Mouse (Mus musculus): ENCODE data around the gene Gpr84. TPM values are rescaled to one million over a fixed set of nuclear protein-coding genes. Genes with fewer than 3 reads are reported as not detected.

Gpr84 gene
- polyA plus RNA-seq, 1 experiment from 2014 or later = 0.94 TPM

DNA sequence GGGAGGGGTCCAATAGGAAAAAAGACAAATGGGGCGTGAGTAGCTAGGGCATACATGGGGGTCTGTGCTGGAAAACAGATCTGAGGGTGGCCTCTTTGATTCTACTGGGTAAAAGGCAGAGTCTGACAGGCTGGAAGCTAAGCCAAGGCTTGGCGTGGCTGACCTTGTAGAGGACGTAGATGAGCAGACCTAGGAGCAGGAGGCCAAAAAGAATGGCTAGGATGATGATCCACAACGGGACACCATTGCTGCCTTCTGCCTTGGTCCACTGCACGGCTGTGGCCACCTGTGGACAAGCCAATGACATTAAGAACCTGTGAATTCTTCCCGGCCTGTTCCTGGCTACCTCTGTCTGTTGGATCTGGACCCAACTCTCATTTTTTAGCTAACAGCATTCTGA, 35.4 kb upstream of the Gpr84 start:
- peaks cover 12% of the 10 kb centered on the region for H3K27me3 ChIP-seq
- H3K9me3 ChIP-seq = no peaks in the 10 kb centered on the region
- WGBS = 87% methylated on average over 6 of the region's 6 CpGs
- H3K4me3 ChIP-seq (replicated peaks) = no peak overlapping the region
- H3K4me2 ChIP-seq (replicated peaks) = no peak overlapping the region
- no peak overlapping the region for H3K9ac ChIP-seq (replicated peaks)
- H3K27ac ChIP-seq = no peak overlapping the region
- no peak for ATAC-seq
- H3K4me1 ChIP-seq (replicated peaks) = peaks cover 17% of the 10 kb centered on the region
- peaks cover 4% of the 10 kb centered on the region; the same call in 1 of the 2 replicates for H3K36me3 ChIP-seq

DNA sequence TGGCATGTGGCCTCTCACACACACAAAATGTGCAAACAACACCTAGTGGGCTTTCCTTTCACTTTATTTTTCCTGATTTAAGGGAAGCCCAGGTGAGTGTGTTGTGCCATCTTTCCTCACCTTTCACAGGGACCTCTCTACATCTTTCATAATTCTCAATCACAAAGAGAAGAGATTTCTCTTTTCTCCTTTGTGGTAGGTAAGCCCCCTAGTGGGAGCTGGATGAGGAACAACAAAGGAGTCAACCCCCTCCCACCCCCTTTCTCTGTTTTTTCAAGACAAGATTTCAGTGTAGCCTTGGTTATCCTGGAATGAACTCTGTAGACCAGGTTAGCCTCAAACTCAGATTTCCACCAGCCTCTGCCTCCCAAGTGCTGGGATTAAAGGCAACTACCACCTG, 33.1 kb upstream of the Gpr84 start:
- no peak for ATAC-seq
- Histone ChIP-seq H3K9me3 (no peaks in the 10 kb centered on the region), H3K9ac (replicated peaks) (no peak overlapping the region), H3K4me1 (replicated peaks) (peaks cover 38% of the 10 kb centered on the region), H3K36me3 (peaks cover 4% of the 10 kb centered on the region; the same call in 1 of the 2 replicates), H3K4me3 (replicated peaks) (no peak overlapping the region), H3K27ac (no peak overlapping the region), H3K27me3 (peaks cover 21% of the 10 kb centered on the region), H3K4me2 (replicated peaks) (no peak overlapping the region)

DNA sequence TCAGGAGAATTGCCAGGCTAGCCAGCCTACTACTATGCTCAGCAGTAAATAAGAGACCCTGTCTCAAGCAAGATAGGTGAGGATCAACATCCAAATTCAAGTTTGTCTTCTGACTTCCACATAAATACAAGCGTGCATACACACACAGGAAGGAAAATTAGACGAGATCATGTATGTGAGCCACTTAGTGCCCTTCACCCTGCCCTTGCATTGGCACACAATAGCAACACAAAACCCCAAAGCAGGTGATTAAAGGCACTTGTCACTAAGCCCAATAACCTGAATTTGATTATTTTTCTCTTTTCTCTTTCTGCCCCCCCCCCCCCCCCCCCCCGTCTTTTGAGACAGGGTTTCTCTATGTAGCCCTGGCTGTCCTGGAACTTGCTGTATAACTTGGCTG, 32.6 kb upstream of the Gpr84 start:
- Histone ChIP-seq H3K27me3 (peaks cover 26% of the 10 kb centered on the region), H3K4me3 (replicated peaks) (no peak overlapping the region), H3K9ac (replicated peaks) (no peak overlapping the region), H3K27ac (no peak overlapping the region), H3K36me3 (peaks cover 4% of the 10 kb centered on the region; the same call in 1 of the 2 replicates), H3K4me1 (replicated peaks) (peaks cover 42% of the 10 kb centered on the region), H3K9me3 (no peaks in the 10 kb centered on the region), H3K4me2 (replicated peaks) (no peak overlapping the region)
- WGBS = 71% methylated on average over 2 of the region's 3 CpGs
- ATAC-seq = no peak

DNA sequence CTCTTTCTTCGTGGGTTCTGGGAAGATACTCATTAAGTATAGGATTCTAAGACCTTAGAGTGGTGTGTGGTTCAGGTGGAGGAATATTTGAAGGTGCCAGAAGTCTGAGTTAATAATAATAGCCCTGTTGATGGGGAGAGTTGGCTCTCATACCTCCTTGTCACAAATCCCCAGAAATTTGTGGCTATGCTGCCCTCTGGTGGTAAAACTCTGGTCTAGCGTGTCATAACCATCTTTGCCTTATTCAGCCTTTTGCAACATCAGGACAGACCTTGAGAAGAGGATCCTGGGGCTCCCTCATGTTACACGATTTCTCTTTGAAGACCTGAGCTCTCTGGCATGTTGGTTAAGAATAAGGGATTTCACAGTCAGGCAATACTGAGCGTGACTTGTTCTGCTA, 32.0 kb upstream of the Gpr84 start:
- H3K4me1 ChIP-seq (replicated peaks) = peaks cover 42% of the 10 kb centered on the region
- H3K9me3 ChIP-seq = no peaks in the 10 kb centered on the region
- H3K27ac ChIP-seq = no peak overlapping the region
- no peak overlapping the region for H3K4me3 ChIP-seq (replicated peaks)
- no peak overlapping the region for H3K4me2 ChIP-seq (replicated peaks)
- no peak for ATAC-seq
- H3K9ac ChIP-seq (replicated peaks) = no peak overlapping the region
- peaks cover 4% of the 10 kb centered on the region; the same call in 1 of the 2 replicates for H3K36me3 ChIP-seq
- H3K27me3 ChIP-seq = peaks cover 31% of the 10 kb centered on the region
- WGBS = 11% methylated on average over 4 of the region's 4 CpGs

DNA sequence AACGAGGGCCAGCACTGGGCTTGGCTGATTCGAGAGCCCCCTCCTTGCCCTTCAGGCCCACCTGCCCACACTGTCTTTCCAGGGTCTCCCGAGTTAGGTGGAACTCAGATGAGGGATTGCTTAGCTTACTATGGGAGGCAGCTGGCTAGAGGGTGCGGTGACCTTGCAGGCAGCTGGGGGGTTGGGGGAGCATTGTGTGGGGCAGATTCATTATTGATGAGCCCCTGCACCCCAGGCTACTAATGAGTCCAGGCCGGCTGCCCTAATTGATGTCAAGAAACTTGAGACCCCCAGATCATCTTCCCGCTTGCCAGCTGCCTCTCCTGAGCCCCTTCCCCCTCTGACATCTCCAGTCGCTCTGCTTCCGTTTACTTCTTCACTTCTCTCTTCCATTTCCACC, 31.1 kb upstream of the Gpr84 start:
- no peak overlapping the region for H3K4me3 ChIP-seq (replicated peaks)
- H3K36me3 ChIP-seq = peaks cover 4% of the 10 kb centered on the region; the same call in 1 of the 2 replicates
- H3K4me2 ChIP-seq (replicated peaks) = no peak overlapping the region
- no peak overlapping the region for H3K27ac ChIP-seq
- H3K9ac ChIP-seq (replicated peaks) = no peak overlapping the region
- peaks cover 42% of the 10 kb centered on the region for H3K4me1 ChIP-seq (replicated peaks)
- WGBS = 55% methylated on average over 8 of the region's 8 CpGs
- no peak for ATAC-seq
- H3K9me3 ChIP-seq = no peaks in the 10 kb centered on the region
- H3K27me3 ChIP-seq = peaks cover 34% of the 10 kb centered on the region

DNA sequence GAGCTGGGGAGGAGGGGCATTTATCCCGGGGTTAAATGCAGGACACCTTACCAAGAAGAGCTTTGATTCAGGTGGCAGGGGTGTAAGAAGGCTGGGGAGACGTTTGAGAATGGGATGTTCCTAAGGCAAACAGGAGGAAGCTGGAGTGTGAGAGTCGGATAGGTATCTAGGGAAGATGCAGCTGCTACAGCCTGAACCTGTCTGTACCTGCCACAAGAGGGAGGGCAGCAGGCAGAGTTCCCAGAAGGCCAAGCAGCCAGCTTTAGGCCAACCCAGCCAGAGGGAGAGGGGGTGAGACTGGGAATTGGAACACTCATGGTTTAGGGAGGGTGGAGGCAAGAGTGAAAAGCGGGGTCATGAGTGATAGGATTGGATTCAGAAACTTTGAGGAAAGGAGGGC, 30.4 kb upstream of the Gpr84 start:
- 19% methylated on average over 4 of the region's 4 CpGs for WGBS
- H3K4me2 ChIP-seq (replicated peaks) = peak overlapping the region; percentile 78
- peaks cover 34% of the 10 kb centered on the region for H3K27me3 ChIP-seq

DNA sequence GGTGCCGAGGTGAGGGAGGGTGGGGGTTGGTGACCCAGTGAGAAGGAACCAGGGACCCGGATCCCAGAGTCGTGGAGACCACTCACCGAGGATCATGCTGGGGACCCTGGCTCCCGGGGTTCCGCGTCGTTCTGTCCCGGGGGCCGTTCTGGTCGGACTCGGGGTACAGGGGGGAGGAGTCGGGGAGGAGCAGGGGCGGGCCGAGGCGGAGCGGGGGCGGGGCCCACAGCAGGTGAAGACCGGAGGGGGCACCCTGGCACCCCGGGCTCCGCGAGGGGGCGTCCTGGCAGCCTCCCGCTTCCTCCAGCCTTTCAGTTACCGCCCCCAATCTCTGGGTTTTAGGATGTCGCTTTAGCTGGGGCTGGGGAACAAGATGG, 29.5 kb upstream of the Gpr84 start, which contains the start of gene Zfp385a:
Gene Zfp385a, minus strand, starts transcription at position 133 of the 377 bp plus-strand sequence.
- H3K9ac ChIP-seq (replicated peaks) = peak within 1 kb of the TSS; percentile 70
- peaks cover 4% of the 10 kb centered on the region; the same call in 1 of the 2 replicates for H3K36me3 ChIP-seq
- peak within 1 kb of the TSS; percentile 78 for H3K4me2 ChIP-seq (replicated peaks)
- H3K4me3 ChIP-seq (replicated peaks) = peak within 1 kb of the TSS; percentile 61
- H3K27ac ChIP-seq = no peak within 1 kb of the TSS
- H3K4me1 ChIP-seq (replicated peaks) = peaks cover 52% of the 10 kb centered on the region
- H3K9me3 ChIP-seq = no peaks in the 10 kb centered on the region
- peaks cover 34% of the 10 kb centered on the region for H3K27me3 ChIP-seq
- under 1% methylated on average over 26 of the region's 26 CpGs for WGBS
- ATAC-seq = peak; percentile 34

More for the DNA sequence above, 30.4 kb upstream of the Gpr84 start:
- Histone ChIP-seq H3K9ac (replicated peaks) (peak overlapping the region; percentile 70; the same call in 1 of the 2 replicates), H3K9me3 (no peaks in the 10 kb centered on the region), H3K4me3 (replicated peaks) (peak overlapping the region; percentile 61), H3K4me1 (replicated peaks) (peaks cover 44% of the 10 kb centered on the region), H3K36me3 (peaks cover 4% of the 10 kb centered on the region; the same call in 1 of the 2 replicates), H3K27ac (no peak overlapping the region)
- ATAC-seq = no peak

DNA sequence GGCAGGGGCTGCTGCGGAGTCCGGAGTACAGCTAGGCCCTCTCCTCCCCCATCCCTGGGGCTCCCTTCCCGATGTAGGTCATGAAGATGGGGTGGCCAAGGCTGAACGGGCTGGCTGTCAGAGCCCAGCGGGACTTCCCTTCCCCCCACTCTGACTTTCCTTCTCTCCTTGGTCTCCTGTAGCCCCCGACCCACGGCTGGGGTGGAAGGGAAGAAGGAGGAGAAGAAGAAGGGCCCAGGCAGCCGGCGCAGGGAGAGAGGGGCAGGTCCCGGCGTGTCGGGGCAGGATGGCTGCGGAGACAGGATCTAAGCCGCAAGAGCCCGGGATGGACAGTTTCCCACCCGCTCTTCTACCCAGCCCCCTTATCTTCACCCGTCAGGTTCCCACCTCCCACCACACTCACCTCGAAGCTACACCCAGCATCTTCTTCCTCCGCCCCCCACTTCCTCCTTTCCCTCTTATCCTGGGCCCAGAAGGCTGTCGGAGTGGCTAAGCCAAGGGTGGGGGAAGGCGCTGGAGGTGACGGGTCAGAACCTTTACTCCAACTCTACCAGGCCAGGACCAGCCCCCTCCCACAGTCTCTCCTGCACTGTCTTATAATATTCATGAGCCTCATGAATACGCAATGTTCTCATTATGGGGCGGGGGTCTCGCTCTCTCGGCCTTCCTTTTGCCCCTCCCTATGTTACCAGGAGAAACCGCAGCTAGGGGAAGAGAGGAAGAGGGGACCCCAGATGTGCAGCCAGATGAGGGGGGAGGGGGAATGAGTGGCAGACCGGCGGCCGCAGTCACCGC, 29.0 kb upstream of the Gpr84 start:
- no peak overlapping the region for H3K27ac ChIP-seq
- H3K4me3 ChIP-seq (replicated peaks) = peak overlapping the region; percentile 61
- peaks cover 58% of the 10 kb centered on the region for H3K4me1 ChIP-seq (replicated peaks)
- peak overlapping the region; percentile 70 for H3K9ac ChIP-seq (replicated peaks)
- H3K9me3 ChIP-seq = no peaks in the 10 kb centered on the region
- peak; percentile 54 for ATAC-seq
- peak overlapping the region; percentile 78 for H3K4me2 ChIP-seq (replicated peaks)
- H3K27me3 ChIP-seq = peaks cover 34% of the 10 kb centered on the region
- 4% methylated on average over 27 of the region's 31 CpGs for WGBS
- 0 out of 2 replicates have a peak, but pooled peaks cover 1% of the 10 kb centered on the region for H3K36me3 ChIP-seq

DNA sequence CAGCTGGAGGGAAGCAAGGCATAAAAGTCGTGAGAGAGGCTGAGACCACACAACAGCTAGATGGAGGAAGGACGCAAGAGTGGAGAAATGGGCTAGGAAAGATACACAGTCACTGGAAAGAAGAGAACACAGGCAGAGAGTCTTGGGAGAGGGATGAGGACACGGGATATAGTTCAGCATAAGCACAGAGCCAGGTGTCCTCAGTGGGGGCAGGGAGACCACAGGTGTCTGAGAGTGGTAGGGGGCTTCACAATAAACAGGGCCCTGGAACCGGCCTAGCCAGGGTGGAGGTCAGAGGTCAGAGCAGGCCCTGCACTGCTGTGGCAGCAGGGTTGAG, 28.4 kb upstream of the Gpr84 start:
- 33% methylated on average over 4 of the region's 4 CpGs for WGBS
- H3K9me3 ChIP-seq = no peaks in the 10 kb centered on the region
- peaks cover 34% of the 10 kb centered on the region for H3K27me3 ChIP-seq
- peak overlapping the region; percentile 70 for H3K9ac ChIP-seq (replicated peaks)
- H3K27ac ChIP-seq = no peak overlapping the region
- ATAC-seq = no peak
- no peaks in the 10 kb centered on the region for H3K36me3 ChIP-seq
- peak overlapping the region; percentile 61 for H3K4me3 ChIP-seq (replicated peaks)
- H3K4me2 ChIP-seq (replicated peaks) = peak overlapping the region; percentile 78
- peaks cover 64% of the 10 kb centered on the region for H3K4me1 ChIP-seq (replicated peaks)

DNA sequence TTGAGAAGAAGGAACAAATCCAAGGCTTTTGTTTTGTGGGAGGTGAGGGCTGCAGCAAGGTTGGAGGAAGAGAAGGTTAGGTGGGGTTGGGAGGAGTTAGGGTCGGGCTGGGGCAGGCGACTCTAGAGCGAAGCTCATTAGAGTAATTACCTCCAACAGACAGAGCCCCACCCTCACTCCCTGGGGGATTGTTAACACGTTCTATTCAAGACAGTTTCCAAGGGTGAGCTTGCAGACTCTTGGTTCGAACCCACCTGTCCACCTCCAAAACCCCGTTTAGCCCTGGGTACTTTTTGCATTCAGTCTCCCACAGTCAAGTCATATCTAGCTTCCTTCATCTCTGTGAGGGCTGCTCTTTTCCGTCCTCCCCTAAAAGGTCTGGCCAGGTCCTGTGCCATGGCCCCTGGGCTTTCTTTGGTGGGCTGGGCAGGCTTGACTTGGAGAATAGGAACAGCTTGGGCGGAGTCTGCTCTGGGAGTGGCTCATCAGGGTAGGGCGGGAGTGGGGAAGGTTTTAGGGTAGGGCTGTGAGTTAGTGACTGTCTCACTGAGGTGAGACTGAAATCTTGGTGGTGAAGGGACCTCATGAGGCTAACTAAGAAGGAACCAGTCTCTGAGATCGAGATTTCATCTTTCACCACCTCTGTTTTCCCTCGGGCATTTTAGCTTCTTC, 26.7 kb upstream of the Gpr84 start:
- Histone ChIP-seq H3K4me2 (replicated peaks) (no peak overlapping the region), H3K9ac (replicated peaks) (no peak overlapping the region), H3K27ac (no peak overlapping the region), H3K4me3 (replicated peaks) (no peak overlapping the region), H3K27me3 (peaks cover 34% of the 10 kb centered on the region), H3K4me1 (replicated peaks) (peaks cover 74% of the 10 kb centered on the region), H3K9me3 (no peaks in the 10 kb centered on the region), H3K36me3 (no peaks in the 10 kb centered on the region)
- 29% methylated on average over 11 of the region's 11 CpGs for WGBS
- no peak for ATAC-seq

DNA sequence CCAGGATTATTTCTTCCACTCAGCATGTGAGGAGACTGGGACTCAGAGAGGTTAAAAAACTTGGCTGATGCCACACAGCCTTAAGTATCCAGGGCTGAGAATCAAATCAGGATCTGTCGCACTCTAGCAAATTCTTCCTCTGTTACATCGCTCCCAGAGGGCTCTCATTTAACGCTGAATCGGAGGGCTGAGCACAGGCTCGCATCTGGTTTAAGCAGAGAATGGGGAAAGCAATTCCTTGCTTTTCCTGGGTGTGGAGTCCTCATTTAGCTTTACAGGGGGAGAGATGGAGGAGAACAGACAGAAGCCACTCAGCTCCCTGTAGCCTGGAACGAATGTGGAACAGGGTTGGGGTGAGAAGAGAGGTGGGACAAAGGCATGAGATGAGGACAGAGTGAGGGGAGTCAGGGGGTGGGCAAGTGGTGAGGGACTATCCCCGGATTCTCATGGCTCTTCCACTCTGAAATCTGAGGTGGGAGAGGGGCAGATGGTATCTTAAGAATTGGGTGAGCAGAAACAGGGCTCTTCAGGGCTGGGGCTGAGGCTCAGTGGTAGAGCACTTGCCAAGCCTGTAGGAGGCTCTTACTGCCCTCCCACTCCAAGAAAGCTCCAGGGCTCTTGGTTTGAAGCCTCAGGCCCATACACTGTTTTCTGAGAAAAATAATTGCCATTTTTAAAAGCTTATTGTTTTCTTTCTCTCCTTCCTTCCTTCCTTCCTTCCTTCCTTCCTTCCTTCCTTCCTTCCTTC, 25.2 kb upstream of the Gpr84 start:
- peaks cover 21% of the 10 kb centered on the region for H3K27me3 ChIP-seq
- no peak for ATAC-seq
- no peaks in the 10 kb centered on the region for H3K36me3 ChIP-seq
- no peak overlapping the region for H3K9ac ChIP-seq (replicated peaks)
- H3K27ac ChIP-seq = no peak overlapping the region
- H3K4me1 ChIP-seq (replicated peaks) = peaks cover 65% of the 10 kb centered on the region
- no peaks in the 10 kb centered on the region for H3K9me3 ChIP-seq
- no peak overlapping the region for H3K4me2 ChIP-seq (replicated peaks)
- no peak overlapping the region for H3K4me3 ChIP-seq (replicated peaks)
- 23% methylated on average over 7 of the region's 7 CpGs for WGBS

DNA sequence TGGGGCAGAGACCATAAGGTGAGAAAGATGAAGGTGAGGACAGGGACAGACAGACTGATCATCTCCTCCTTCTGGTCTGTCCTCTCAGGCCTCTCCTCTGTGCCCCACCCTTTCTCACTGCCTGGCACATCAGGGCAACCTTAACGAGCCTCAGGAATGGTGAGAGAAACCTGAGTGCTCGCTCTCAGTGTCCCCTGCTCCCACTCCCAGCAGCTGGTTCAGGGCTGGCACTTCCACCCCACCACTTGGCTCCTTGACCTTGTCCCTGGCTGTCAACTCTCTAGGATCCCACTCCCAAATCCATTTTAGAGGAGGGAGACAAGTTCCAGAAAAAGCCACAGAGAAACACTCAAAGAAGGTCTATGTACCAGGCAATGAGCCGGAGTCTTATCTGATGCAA, 24.6 kb upstream of the Gpr84 start:
- Histone ChIP-seq H3K4me1 (replicated peaks) (peaks cover 59% of the 10 kb centered on the region), H3K9ac (replicated peaks) (no peak overlapping the region), H3K36me3 (no peaks in the 10 kb centered on the region), H3K27ac (peak overlapping the region; percentile 44; the same call in 1 of the 2 replicates), H3K9me3 (no peaks in the 10 kb centered on the region), H3K4me3 (replicated peaks) (no peak overlapping the region), H3K27me3 (peaks cover 19% of the 10 kb centered on the region), H3K4me2 (replicated peaks) (no peak overlapping the region)
- 66% methylated on average over 3 of the region's 3 CpGs for WGBS
- ATAC-seq = no peak

Data from midbrain, embryonic 13.5 days (tissue).